Mouse (Mus musculus) heart, adult 8-10 months (tissue): ENCODE measurements around the gene Erf. TPM values are rescaled to one million over a fixed set of nuclear protein-coding genes. Genes with fewer than 3 reads are reported as not detected.

Experiments used
- DNase-seq: peaks from one replicate; pipeline ENCODE4 v3.0.0; 2022; ENCODE audit warnings: low spot score
- total RNA-seq, 4 experiments: library from RNA; stranded (reverse); gene quantifications; 2 replicates each; pipeline ENCODE4 v1.2.4; 2022

The Erf gene
- 10 to 100 TPM; 17.2 to 22.5 (median 21.2) TPM for total RNA-seq

DNA sequence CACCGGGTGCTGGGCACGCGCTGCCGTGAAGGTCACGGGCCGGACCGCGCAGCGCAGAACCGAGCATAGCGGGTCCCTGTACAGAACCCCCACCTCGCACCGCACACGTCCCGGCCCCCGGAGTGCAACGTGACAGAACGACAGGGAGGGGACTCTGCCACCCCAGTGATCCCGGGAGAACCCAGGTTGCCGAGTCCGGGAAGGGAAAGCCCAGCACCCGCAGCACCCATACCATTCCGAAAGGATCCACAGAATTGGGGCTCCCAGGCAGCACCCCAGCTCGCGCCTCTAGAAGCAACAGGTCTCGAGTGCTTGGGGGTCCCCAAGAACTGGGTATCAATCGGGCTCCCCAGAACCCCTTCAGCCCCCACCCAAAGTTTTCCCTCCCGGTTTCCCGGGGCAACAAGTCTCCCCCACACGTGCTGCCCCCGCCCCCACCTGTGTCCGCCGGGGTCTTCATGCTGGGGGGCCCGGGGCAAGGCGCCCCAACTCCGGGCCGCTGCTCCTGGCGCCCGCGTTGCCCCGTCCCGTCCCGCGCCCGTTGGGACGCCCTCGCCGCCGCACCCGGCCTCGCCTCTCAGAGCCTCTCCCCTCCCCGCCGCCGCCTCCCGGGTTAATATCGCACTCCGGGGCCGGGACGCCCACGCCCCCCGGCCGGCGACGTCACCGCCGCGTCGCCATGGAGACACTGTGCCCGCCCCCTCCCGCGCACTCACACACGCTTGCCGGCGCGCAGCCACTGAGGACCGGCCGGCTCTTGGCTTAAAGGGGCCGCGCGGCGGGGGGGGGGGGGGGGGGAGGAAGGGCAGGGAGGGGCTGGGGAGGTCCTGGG, at the start of gene Erf:
Gene Erf (minus strand): TSS at position 621 of the 832 bp plus-strand sequence.
- DNase-seq, result peak; percentile 90

DNA sequence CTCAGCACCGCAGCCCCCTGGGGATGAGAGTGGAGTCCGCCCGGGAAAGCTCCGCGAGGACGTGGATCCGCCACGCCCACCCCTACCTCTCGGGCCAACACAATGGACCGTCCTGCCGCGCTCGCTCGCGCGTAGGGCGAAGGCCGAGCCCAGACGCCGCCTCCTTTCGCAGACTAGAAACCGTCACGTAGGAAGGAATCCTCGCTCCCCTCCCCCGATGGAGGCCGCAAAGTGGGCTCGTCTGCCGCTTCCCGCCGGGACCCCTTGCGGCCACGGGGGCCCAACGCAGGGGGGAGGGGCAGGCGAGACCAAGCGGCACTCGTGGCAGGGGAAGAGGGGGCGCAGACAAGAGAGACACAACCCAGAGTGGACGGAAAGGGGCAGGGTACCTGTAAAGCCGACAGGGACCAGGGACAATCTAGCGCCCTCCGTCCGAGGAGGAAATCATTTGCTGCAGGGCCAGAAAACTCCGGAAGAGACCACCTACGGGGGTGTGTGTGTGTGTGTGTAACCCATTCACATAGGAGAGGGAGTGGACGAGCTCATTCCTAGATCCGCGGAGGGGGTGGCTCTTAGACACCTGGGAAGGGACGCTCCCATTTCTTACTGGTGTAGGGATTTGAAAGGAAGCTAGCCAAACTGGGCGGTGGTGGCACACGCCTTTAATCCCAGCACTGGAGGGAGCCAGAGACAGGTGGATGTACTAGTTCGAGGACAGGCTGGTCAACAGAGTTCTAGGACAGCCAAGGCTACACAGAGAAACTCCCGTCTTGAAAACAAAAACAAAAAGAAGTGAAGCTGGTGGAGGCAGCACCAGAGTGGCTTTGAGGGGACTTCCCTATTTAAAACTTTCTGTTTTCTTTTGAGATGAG, 47.1 kb upstream of the Erf start, which contains the start of gene Pafah1b3:
Gene Pafah1b3 (minus strand): TSS at position 533 of the 872 bp plus-strand sequence.
- peak; percentile 58 for DNase-seq

DNA sequence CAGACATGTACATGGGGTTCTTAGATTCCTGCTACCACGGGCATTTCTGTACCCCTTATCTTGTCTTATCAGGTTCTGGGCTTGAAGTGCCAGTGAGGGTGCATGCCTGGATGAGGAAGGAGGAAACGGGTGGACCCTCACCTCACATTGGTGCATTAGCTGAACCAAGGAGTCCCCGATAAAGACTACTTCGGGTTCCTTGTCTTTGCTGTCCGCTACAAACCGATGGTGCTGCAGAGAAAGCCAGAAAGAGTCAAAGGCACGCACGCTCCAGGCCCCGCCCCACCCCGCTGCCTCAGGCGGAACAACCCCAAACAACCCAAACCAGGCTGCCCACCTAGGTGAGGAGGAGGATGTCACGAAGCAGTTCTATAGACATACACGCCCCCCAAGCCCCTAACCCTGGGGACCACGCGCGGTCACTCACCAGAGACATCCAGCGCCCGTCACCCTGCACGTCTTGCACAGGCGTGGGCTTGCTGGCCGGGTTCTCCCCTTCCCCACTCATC, 46.4 kb upstream of the Erf start:
- no peak for DNase-seq

DNA sequence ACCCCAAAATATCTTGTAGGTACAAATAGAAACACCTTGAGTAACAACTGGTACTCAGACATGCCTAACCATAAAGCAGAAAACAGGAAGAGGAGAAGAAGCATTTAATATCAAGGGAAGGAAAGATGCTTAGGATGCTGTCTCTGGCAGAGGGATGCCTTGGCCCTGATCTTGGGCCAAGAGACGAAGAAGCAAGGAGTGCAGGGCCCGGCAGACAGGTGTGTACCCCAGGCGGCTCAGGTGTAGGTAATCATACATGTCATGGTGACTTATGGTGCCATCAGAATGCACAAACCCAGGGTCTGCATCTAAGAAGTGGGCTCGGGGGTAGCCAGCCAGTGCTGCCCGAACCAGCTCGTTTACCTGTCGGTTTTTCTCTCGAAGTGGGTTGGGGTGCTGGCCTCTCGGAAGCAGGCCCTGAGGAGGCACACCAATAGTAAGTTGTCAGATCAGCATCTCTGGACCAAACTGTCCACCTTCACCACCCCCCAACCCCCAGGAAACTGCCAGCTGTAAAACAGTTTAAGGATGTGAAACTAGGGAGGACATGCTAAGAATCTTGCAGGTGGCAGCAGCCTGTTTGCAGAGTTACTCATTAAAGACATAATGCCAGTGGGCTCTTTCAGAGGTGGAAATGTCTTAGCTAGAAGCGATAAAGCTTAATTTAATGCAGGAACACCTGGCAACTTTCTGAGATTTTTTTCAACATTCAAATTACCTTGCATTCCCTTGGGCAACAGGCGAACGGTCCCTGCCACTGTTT, 44.6 kb upstream of the Erf start:
- DNase-seq, result no peak

DNA sequence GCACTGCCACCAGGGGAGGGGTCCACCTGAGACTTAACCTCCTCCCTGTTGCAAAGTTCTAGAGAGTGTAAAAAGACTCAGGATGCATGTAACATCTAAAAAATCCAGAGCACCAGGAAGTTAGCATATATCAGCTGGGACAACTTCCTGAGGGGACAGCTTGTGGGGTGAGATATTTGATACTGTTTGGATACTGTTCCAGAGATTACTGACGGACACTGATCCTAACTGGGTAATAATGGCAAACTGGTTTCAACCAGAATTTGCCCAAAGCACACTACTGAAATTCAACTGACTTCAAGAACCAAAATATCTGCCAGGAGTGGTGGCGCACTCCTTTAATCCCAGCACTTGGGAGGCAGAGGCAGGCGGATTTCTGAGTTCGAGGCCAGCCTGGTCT, 43.9 kb upstream of the Erf start:
- no peak for DNase-seq

DNA sequence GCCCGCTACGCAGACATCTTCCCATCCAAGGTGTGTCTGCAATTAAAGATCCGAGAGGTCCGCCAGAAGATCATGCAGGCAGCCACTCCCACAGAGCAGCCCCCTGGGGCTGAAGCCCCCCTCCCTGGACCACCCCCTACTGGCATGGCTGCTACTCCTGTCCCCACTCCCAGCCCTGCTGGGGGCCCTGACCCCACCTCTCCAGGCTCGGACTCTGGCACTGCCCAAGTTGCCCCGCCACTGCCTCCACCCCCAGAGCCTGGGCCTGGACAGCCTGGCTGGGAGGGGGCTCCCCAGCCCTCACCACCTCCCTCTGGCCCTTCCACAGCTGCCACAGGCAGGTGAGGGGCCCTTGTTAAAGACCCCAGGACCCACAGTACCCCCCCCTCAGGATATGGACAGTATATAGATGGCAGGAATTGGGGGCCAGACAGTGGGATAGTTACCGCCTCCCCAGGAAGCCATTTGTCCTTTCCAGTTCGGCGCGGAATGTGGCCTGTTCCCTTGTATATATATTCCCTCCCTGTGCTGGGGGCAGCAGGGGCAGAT, 42.7 kb upstream of the Erf start:
- DNase-seq, result no peak

DNA sequence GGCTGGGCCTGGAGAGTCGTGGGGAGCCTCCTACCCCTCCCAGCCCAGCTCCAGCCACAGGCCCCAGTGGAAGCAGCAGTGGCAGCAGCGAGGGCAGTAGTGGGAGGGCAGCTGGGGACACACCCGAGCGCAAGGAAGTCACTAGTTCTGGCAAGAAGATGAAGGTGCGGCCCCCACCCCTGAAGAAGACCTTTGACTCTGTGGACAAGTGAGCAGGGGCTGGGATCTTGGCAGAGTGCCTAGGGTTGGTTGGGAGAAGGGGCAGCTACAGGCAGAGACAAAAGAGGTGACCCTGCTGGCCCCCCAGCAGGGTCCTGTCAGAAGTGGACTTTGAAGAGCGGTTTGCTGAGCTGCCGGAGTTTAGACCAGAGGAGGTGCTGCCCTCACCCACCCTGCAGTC, 41.5 kb upstream of the Erf start:
- DNase-seq, result no peak

DNA sequence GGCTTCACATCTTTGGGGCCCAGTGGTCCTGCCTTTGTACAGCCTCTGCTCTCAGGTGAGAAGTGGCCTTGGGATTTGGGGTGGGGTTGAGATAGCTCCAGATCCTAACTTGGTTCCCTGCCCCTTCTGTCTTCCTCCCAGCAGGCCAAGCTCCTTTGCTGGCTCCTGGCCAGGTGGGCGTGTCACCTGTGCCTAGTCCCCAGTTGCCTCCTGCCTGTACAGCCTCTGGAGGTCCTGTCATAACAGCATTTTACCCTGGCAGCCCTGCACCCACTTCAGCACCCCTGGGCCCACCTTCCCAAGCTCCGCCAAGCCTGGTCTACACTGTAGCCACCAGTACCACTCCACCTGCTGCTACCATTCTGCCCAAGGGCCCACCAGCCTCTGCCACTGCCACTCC, 40.4 kb upstream of the Erf start:
- DNase-seq, result no peak

DNA sequence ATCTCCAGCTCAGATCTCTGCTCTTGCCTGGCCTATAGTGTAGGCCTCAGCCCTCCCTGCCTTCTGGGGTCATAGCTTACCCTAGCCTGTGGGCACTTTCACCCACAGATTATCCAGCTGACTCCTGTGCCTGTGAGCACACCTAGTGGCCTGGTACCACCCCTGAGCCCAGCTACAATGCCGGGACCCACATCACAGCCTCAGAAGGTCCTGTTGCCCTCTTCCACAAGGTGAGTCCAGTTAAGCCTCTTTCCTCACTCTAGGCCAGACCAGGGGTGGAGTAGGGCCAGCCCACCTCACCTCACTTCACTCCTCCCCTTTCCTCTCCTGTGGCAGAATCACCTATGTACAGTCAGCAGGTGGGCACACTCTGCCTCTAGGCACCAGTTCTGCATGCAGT, 39.9 kb upstream of the Erf start:
- no peak for DNase-seq

DNA sequence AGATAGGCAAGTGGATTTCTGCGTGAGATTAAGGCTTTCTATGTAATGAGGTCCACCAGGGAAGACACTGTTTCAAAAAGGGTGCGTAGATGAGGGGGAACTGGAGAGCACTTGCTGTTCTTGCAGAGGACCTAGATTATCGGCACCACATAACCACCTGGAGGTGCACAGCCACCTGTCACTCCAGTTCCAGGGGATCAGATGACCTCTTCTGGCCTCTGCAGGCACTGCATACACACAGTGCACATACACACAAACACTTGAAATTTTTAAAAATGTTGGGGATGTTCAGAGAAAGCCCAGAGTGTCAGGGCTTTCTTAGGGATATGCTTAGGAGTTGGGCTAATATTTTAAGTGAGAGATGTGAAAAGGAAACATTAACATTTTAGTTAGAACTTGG, 39.4 kb upstream of the Erf start:
- no peak for DNase-seq

DNA sequence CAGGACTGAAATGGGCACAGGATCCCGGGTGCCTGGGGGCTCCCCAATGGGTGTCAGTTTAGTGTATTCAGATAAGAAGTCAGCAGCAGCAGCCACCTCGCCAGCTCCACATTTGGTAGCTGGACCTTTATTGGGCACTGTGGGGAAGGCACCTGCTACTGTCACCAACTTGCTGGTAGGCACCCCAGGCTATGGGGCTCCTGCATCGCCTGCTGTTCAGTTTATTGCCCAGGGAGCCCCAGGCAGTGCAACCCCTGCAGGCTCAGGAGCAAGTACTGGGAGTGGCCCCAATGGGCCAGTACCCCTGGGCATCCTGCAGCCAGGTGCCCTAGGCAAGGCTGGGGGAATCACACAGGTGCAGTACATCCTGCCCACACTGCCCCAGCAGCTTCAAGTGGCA, 38.2 kb upstream of the Erf start:
- no peak for DNase-seq

DNA sequence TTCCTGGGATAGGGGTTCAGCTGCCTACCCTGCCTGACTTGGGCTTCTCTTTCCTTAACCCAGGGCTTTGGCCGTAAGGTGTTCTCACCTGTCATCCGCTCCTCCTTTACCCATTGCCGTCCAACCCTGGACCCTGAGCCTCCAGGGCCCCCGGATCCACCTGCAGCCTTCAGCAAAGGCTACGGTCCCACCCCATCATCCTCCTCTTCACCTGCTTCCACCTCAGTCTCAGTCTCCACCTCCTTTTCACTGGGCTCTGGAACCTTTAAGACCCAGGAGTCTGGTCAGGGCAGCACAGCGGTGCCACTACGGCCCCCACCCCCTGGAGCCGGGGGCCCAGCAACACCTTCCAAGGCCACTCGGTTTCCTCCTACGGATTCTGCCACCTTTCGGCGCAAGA, 37.5 kb upstream of the Erf start:
- no peak for DNase-seq

DNA sequence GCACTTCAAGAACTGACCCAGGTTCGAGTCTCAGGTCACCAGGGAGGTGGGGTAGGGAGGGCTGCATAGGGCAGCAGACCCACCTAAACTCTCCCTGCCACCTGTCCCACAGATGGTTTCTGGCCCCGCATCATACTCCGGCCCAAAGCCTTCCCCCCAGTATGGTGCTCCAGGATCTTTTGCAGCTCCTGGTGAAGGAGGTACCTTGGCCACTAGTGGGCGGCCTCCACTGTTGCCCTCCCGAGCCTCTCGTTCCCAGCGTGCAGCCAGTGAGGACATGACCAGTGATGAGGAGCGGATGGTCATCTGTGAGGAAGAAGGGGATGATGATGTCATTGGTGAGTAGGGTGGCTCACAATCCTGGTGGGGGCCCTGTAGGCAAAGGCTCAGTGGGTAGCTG, 36.4 kb upstream of the Erf start:
- no peak for DNase-seq

DNA sequence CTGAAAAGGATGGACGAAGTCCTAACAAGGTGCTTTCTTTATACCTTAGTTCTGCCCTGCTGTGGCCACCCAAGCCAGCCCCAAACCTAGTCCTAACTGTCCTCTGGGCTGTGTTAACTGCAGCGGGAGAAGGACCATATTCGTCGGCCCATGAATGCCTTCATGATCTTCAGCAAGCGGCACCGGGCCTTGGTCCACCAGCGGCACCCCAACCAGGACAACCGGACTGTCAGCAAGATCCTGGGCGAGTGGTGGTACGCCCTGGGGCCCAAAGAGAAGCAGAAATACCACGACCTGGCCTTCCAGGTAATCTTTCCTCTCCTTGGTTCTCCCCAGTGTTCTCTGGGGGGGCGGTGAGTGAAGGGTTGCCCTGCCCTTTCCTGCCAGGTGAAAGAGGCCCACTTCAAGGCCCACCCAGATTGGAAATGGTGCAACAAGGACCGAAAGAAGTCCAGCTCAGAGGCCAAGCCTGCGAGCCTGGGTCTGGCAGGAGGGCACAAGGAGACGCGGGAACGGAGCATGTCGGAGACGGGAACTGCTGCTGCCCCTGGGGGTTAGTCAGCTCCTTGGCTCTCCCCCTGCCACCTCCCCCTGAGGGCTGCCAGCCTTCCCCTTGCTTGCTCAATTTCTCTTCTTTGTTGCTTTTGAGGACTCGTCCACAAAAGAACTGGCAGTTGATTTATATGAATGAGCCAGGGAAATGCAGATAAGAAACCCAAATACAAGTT, 35.1 kb upstream of the Erf start:
- DNase-seq, result no peak

DNA sequence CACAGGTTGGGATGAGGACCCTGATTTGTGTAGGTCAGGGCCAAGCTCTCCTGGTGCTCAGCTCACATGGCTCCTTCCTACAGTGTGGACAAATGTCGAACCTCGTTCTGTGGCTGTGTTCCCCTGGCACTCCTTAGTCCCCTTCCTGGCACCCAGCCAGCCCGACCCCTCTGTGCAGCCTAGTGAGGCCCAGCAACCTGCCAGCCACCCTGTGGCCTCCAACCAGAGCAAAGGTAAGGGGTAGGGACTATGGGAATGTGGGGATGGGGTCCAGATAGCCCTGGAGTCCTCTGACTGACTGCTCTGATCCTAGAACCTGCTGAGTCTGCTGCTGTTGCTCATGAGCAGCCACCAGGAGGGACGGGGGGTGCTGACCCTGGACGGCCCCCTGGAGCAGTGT, 34.2 kb upstream of the Erf start:
- DNase-seq, result no peak

DNA sequence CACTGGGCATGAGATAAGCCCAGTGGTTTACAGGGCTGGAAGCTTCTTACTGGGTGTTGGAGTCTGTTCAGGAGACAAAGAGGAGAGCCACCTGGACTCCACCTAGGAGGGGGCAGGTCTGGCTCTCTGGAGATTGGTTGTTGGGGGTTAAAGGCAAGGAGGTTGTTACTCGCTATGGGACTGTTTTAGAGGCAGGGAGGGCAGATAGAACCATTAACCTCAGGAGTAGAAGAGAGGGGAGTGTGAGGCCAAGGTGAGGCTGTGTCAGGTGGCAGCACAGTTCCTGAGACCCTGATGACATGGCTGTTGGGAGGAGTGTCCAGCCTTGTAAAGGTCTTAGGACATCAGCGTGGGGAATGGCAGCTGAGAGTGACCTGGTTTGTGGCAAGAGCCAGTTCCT, 33.6 kb upstream of the Erf start:
- DNase-seq, result no peak

DNA sequence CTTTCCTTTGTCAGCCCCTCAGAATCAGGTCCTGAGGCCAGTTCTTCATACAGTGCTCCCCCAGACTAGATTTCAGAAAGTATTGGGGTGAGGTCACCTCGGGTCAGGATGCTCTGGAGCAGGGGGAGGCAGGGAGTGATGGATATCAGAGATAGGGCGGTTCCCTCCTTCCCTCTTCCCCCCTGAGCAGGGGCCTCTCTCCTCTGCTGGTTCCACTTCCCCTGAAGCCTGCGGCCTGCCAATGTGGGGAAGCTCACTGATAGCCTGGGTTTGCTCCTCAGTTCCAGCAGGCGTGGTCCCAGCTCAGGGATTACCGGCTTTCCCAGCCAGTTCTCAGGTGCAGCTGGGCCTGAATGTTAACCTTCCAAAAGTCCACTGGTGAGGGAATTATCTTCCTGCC, 33.1 kb upstream of the Erf start:
- no peak for DNase-seq

DNA sequence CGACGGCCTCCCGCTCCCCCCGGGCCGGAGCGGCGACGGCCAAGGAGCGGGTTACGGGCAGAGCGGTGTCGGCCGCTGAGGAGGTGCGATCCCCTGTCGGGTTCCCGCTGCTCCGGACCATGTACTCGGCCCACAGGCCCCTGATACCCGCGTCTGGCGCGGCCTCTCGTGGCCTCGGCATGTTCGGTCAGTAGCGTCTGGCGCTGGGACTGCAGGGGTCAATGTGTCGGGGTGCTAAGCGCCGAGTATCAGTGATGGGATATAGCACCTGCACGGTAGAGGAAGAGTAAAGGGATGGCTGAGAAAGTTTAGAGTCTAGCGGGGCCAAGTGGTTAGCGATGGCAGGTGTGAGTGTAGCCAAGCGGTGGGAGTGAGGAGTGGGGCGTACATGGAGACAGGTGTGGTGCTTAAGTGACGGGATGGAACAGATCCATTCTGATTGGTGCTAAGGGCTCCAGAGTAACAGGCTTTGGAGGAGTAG, 32.2 kb upstream of the Erf start:
- peak; percentile 33 for DNase-seq

DNA sequence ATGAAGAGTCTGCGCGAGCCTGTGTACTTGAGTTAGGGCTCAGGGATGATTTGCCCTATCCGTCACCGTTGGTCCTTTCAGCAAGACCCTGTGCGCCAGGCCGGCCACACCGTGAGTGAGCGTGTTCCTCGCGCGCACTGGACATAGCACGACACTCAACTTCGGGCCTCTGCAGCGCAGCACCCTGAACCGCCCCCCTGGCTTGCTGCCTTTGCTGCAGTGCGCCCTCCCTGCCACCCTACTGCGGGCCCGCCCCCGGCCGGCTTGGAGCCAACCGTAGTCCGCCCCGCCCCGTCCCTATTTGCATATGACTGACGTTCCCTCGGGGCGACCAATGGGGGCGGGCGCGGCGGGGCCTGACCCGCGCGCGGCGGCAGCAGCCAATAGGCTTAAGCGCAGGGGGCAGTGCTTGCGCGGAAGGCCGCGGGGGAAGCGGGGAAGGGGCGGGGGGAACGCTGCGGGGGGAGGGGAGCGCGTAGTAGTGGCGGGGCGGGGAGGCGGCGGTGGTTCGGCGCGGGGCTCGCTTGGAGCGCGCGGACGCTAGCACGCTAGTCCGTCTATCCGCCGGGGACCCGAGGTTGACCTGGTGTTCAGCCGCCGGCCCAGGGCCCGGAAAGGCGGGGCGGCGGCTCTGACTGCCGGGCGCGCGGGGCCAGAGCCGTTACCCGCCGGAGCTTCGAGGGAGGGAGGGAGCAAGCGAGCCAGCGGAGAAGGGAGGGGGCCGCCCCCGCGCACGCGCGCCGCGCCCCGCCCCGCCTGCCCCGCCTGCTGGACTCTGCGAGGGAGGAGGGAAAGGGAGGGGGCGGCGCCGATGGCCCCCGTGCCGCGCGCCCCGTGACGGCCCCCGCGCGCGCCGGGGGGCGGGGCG, 31.4 kb upstream of the Erf start:
- peak; percentile 93 for DNase-seq
